ENCODE assay signal across 8 mouse cellular contexts in the genomic region with DNA sequence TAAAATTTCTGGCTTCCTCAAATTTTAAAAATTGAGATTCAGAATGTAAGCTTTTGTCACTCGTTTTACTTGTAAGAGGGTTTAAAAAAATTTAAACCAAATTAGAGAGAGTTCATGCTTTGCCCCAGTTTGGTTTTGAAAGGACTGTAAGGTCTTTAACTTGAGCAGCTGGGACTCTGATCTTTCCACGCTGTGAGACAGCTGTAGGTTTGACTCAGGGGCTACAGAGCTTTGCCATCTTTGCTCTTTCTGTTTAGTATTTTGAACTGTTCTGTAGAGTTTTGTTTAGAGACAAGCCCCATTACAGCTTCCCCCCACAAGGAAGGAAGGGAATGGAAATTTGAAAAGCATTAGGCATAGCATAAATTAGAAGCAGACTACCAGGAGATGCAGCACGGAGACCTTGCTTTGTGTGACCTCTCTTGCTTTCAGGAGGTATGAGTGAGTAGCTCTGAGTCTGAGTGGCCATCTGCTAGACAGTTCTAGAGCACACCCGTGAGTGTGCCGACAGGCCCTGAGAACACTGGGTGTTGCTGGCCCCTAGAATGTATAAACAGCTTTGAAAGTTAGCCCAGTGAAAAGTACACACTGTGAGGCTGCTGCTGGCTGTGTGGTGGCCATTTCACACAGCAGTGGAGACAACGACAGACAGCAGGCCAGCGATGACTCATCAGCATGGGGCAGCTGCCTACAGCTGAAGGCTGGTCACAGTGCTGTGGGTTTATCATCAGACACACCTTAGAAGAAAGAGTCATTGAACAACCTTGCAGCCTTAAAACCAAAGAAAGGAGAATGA. TPM values are rescaled to one million over a fixed set of nuclear protein-coding genes. Genes with fewer than 3 reads are reported as not detected.
A peak's percentile ranks its signal among the peaks of the same experiment; 100 is the strongest.
DNase-seq lines count a peak whose midpoint lies in the region; ATAC-seq and TF ChIP-seq lines count a peak whose summit lies in the region.

No protein-coding gene starts in this region.

- peak; percentile 68; the same call in 1 of the 2 replicates for ATAC-seq in kidney, embryonic 14.5 days (ENCODE audit: low FRiP score, low TSS enrichment)
- peak; percentile 94 for ATAC-seq in G1E (ENCODE audit: extremely low read depth, insufficient number of reproducible peaks, low FRiP score, poor library complexity, severe bottlenecking)
- no peak for ATAC-seq in embryonic facial prominence, embryonic 12.5 days (ENCODE audit: insufficient number of reproducible peaks, insufficient read depth, low FRiP score, low TSS enrichment)
- ATAC-seq in hematopoietic stem cell, adult 5-6 weeks (replicated peaks in 1 of 2; ENCODE audit: insufficient read depth in 1 of 2, low FRiP score in 2 of 2, low TSS enrichment in 1 of 2, low read depth in 1 of 2, poor library complexity in 2 of 2, severe bottlenecking in 2 of 2) = peak; percentile 52 to 69

- H3K79me2 ChIP-seq in macrophage (ENCODE audit: inconsistent target) = peaks cover 100% of the 10 kb centered on the region

- H3K27ac ChIP-seq in kidney, embryonic 14.5 days (ENCODE audit: low read depth, low read length) = peak overlapping the region; percentile 47; the same call in 1 of the 2 replicates
- peak overlapping the region; percentile 42; the same call in 1 of the 2 replicates for H3K27ac ChIP-seq in embryonic facial prominence, embryonic 12.5 days
- peak overlapping the region; percentile 64 for H3K27ac ChIP-seq in macrophage

- H3K4me3 ChIP-seq in kidney, embryonic 14.5 days (ENCODE audit: low read length) = no peak overlapping the region
- H3K4me3 ChIP-seq in G1E (ENCODE audit: low read depth, low read length) (peak overlapping the region; percentile 49; the same call in 1 of the 2 replicates), macrophage (ENCODE audit: inconsistent target) (no peak overlapping the region)
- no peak overlapping the region for H3K4me3 ChIP-seq in embryonic facial prominence, embryonic 12.5 days

- peaks cover 21% of the 10 kb centered on the region; the same call in 1 of the 2 replicates for H3K36me3 ChIP-seq in kidney, embryonic 14.5 days (ENCODE audit: control insufficient read depth, insufficient read depth, low read length)
- H3K36me3 ChIP-seq in G1E (replicated peaks) = peaks cover 52% of the 10 kb centered on the region
- peaks cover 16% of the 10 kb centered on the region; the same call in 1 of the 2 replicates for H3K36me3 ChIP-seq in embryonic facial prominence, embryonic 12.5 days
- H3K36me3 ChIP-seq in macrophage (ENCODE audit: inconsistent target) = peaks cover 29% of the 10 kb centered on the region

- DNase-seq in kidney, postnatal 36 days = no peak
- DNase-seq in G1E (ENCODE audit: low spot score) = peak; percentile 61
- no peak for DNase-seq in kidney, adult 9 months
- no peak for DNase-seq in cerebellum, adult 9-11 months

- H3K27me3 ChIP-seq in kidney, embryonic 14.5 days (ENCODE audit: control insufficient read depth, insufficient read depth, low read length) = no peaks in the 10 kb centered on the region
- no peaks in the 10 kb centered on the region for H3K27me3 ChIP-seq in G1E (ENCODE audit: insufficient read depth, low read length)
- H3K27me3 ChIP-seq in embryonic facial prominence, embryonic 12.5 days = no peaks in the 10 kb centered on the region

- no peak for TF ChIP-seq CTCF in G1E (IDR thresholded peaks at IDR 0.05; ENCODE audit: low read depth, low read length)

- H3K4me2 ChIP-seq in kidney, embryonic 14.5 days (replicated peaks; ENCODE audit: low read depth, low read length) = no peak overlapping the region
- H3K4me2 ChIP-seq in embryonic facial prominence, embryonic 12.5 days (replicated peaks) = no peak overlapping the region

- H3K4me1 ChIP-seq in kidney, embryonic 14.5 days (ENCODE audit: control insufficient read depth, insufficient read depth, low read length) = no peaks in the 10 kb centered on the region; the same call in 1 of the 2 replicates
- H3K4me1 ChIP-seq in G1E (ENCODE audit: insufficient read depth, low read depth, low read length) = peaks cover 32% of the 10 kb centered on the region
- H3K4me1 ChIP-seq in embryonic facial prominence, embryonic 12.5 days = peaks cover 9% of the 10 kb centered on the region; the same call in 1 of the 2 replicates

- no peak overlapping the region for H3K9ac ChIP-seq in kidney, embryonic 14.5 days (ENCODE audit: low read depth, low read length)
- no peak overlapping the region for H3K9ac ChIP-seq in embryonic facial prominence, embryonic 12.5 days

- 43% methylated on average over 7 of the region's 7 CpGs for WGBS in kidney, embryonic 14.5 days
- 48% methylated on average over 7 of the region's 7 CpGs for WGBS in embryonic facial prominence, embryonic 12.5 days
- 71% methylated on average over 7 of the region's 7 CpGs for WGBS in macrophage (ENCODE audit: missing documents)

- H3K9me3 ChIP-seq in kidney, embryonic 14.5 days (ENCODE audit: control insufficient read depth, low read length) = no peaks in the 10 kb centered on the region
- H3K9me3 ChIP-seq in G1E (replicated peaks) = no peaks in the 10 kb centered on the region
- H3K9me3 ChIP-seq in embryonic facial prominence, embryonic 12.5 days = no peaks in the 10 kb centered on the region

RNA-seq across cellular contexts. Expression of a gene that starts 25.7 kb away (rescaled TPM):
- polyA plus RNA-seq in kidney, embryonic 14.5 days (2014; fragmentation: Nextera tagmentation; extraction: Ambion mirVana) = 13.0 and 21.9 TPM in 2 replicates
- total RNA-seq in G1E (2014; fragmentation: Nextera tagmentation) (22.0 and 25.9 TPM in 2 replicates), G1E (2017) (28.1 and 30.8 TPM in 2 replicates)
- polyA plus RNA-seq in G1E (2012) (6.6 and 8.5 TPM in 2 replicates), macrophage (2018) (38.2 to 47.1 TPM (median 46.8 TPM) in 3 replicates)
- 22.7 and 24.3 TPM in 2 replicates for polyA plus RNA-seq in embryonic facial prominence, embryonic 12.5 days (2016; fragmentation: Nextera tagmentation; extraction: Ambion mirVana)
- total RNA-seq in hematopoietic stem cell, adult 5-6 weeks (2017) = 49.9 and 50.2 TPM in 2 replicates
- 100 to 1,000 TPM in 25 of 26 experiments, 10 to 100 TPM in 1; 78.3 to 649 (median 315) TPM for total RNA-seq in macrophage (2018; cell fraction: chromatin; rRNA removed)
- 10 to 100 TPM; 44.8 to 85.2 (median 66.4) TPM for total RNA-seq in macrophage (2018; cell fraction: cytosol; rRNA removed)
- 100 to 1,000 TPM in 25 of 26 experiments, 10 to 100 TPM in 1; 91.8 to 346 (median 183) TPM for total RNA-seq in macrophage (2018; cell fraction: nucleus; rRNA removed)
